Mouse (Mus musculus) forebrain, embryonic 13.5 days (tissue): ENCODE results near the gene Yars. TPM values are rescaled to one million over a fixed set of nuclear protein-coding genes. Genes with fewer than 3 reads are reported as not detected.

Experiments
- ATAC-seq: fragments of 200-750 bp; cut with Nextera tagmentation; 2 replicates; pipeline ENCODE4 v1.8.0; 2017
- H3K27ac ChIP-seq: fragments of 300-500 bp; sonication (generic); 2 replicates; pipeline ENCODE4 v1.5.1; 2015; ENCODE audit warnings: inconsistent platforms, mild to moderate bottlenecking, moderate library complexity
- H3K27me3 ChIP-seq: fragments of 300-500 bp; sonication (generic); 2 replicates; pipeline ENCODE4 v1.6.1; 2015; ENCODE audit warnings: mild to moderate bottlenecking, inconsistent platforms
- H3K36me3 ChIP-seq: fragments of 300-500 bp; sonication (generic); 2 replicates; pipeline ENCODE4 v1.6.1; 2015; ENCODE audit warnings: mild to moderate bottlenecking, inconsistent platforms; ENCODE audit not compliant: poor library complexity, severe bottlenecking
- H3K4me1 ChIP-seq: fragments of 300-500 bp; sonication (generic); 2 replicates; pipeline ENCODE4 v1.6.1; 2015; ENCODE audit warnings: inconsistent platforms
- H3K4me2 ChIP-seq: fragments of 300-500 bp; sonication (generic); 2 replicates; pipeline ENCODE4 v1.6.1; 2015; ENCODE audit warnings: inconsistent platforms, mild to moderate bottlenecking, moderate library complexity
- H3K4me3 ChIP-seq: fragments of 300-500 bp; sonication (generic); 2 replicates; pipeline ENCODE4 v1.5.1; 2015; ENCODE audit warnings: mild to moderate bottlenecking, inconsistent platforms
- H3K9ac ChIP-seq: fragments of 300-500 bp; sonication (generic); 2 replicates; pipeline ENCODE4 v1.6.1; 2015; ENCODE audit warnings: mild to moderate bottlenecking, inconsistent platforms
- H3K9me3 ChIP-seq: fragments of 300-500 bp; sonication (generic); replicated peaks from 2 replicates; pipeline ENCODE4 v1.6.1; 2016; ENCODE audit warnings: inconsistent platforms
- WGBS: fragments of 180-500 bp; shearing (Covaris S2); methylation state at CpG from one replicate; pipeline ENCODE4 v1.1.7; 2015; 5-methylcytosine and 5-hydroxymethylcytosine counted together
- polyA plus RNA-seq: library from polyadenylated mRNA; unstranded; fragments of >200 nt; fragmentation: Nextera tagmentation; extraction: Ambion mirVana; gene quantifications from 2 replicates; pipeline ENCODE4 v1.2.1, GENCODE M21; 2015

Gene Yars
- polyA plus RNA-seq, 1 experiment from 2014 or later = 100 TPM

GRCm38 (mm10) chr4:129149321-129149720, 40.2 kb upstream of the Yars start:
- H3K4me2 ChIP-seq = no peak overlapping the region
- no peak overlapping the region for H3K4me3 ChIP-seq
- no peaks in the 10 kb centered on the region for H3K27me3 ChIP-seq
- peaks cover 56% of the 10 kb centered on the region for H3K36me3 ChIP-seq
- no peak overlapping the region for H3K9ac ChIP-seq
- ATAC-seq = no peak
- WGBS = 74% methylated on average over 1 of the region's 1 CpGs
- peaks cover 22% of the 10 kb centered on the region for H3K4me1 ChIP-seq
- no peak overlapping the region for H3K27ac ChIP-seq
- H3K9me3 ChIP-seq = no peaks in the 10 kb centered on the region

GRCm38 (mm10) chr4:129151276-129151811, 38.2 kb upstream of the Yars start:
- H3K9ac ChIP-seq = no peak overlapping the region
- H3K27me3 ChIP-seq = no peaks in the 10 kb centered on the region
- H3K4me1 ChIP-seq = peaks cover 9% of the 10 kb centered on the region
- H3K9me3 ChIP-seq = no peaks in the 10 kb centered on the region
- H3K4me3 ChIP-seq = no peak overlapping the region
- H3K36me3 ChIP-seq = peaks cover 73% of the 10 kb centered on the region
- no peak overlapping the region for H3K4me2 ChIP-seq
- WGBS = 91% methylated on average over 4 of the region's 4 CpGs
- ATAC-seq = no peak
- H3K27ac ChIP-seq = no peak overlapping the region

- Histone ChIP-seq H3K27me3 (no peaks in the 10 kb centered on the region), H3K9ac (no peak overlapping the region), H3K4me1 (no peaks in the 10 kb centered on the region), H3K4me2 (no peak overlapping the region), H3K4me3 (no peak overlapping the region), H3K27ac (no peak overlapping the region), H3K9me3 (no peaks in the 10 kb centered on the region), H3K36me3 (peaks cover 54% of the 10 kb centered on the region)
- WGBS = 88% methylated on average over 5 of the region's 5 CpGs
- no peak for ATAC-seq
Observed at GRCm38 (mm10) chr4:129157541-129157940, 32.0 kb upstream of the Yars start.

GRCm38 (mm10) chr4:129158549-129158948, 31.0 kb upstream of the Yars start:
- no peaks in the 10 kb centered on the region for H3K27me3 ChIP-seq
- no peak for ATAC-seq
- no peak overlapping the region for H3K9ac ChIP-seq
- no peaks in the 10 kb centered on the region for H3K9me3 ChIP-seq
- peaks cover 46% of the 10 kb centered on the region for H3K36me3 ChIP-seq
- WGBS = 75% methylated on average over 3 of the region's 3 CpGs
- no peak overlapping the region for H3K4me3 ChIP-seq
- H3K27ac ChIP-seq = no peak overlapping the region
- no peak overlapping the region for H3K4me2 ChIP-seq
- no peaks in the 10 kb centered on the region for H3K4me1 ChIP-seq

GRCm38 (mm10) chr4:129161076-129161475, 28.5 kb upstream of the Yars start:
- Histone ChIP-seq H3K27ac (no peak overlapping the region), H3K4me1 (no peaks in the 10 kb centered on the region), H3K9ac (no peak overlapping the region), H3K9me3 (no peaks in the 10 kb centered on the region), H3K27me3 (no peaks in the 10 kb centered on the region), H3K4me3 (no peak overlapping the region), H3K4me2 (no peak overlapping the region), H3K36me3 (peaks cover 38% of the 10 kb centered on the region)
- WGBS = 97% methylated on average over 1 of the region's 1 CpGs
- ATAC-seq = no peak

- WGBS = 72% methylated on average over 4 of the region's 4 CpGs
Observed at GRCm38 (mm10) chr4:129161581-129162255, 27.8 kb upstream of the Yars start.

GRCm38 (mm10) chr4:129172529-129172928, 17.0 kb upstream of the Yars start:
- 57% methylated on average over 1 of the region's 1 CpGs for WGBS
- no peak overlapping the region for H3K4me2 ChIP-seq

More at GRCm38 (mm10) chr4:129161581-129162255, 27.8 kb upstream of the Yars start:
- no peaks in the 10 kb centered on the region for H3K4me1 ChIP-seq
- no peaks in the 10 kb centered on the region for H3K9me3 ChIP-seq
- H3K27ac ChIP-seq = no peak overlapping the region
- no peak overlapping the region for H3K9ac ChIP-seq
- no peak overlapping the region for H3K4me2 ChIP-seq
- H3K27me3 ChIP-seq = no peaks in the 10 kb centered on the region
- H3K36me3 ChIP-seq = peaks cover 36% of the 10 kb centered on the region
- H3K4me3 ChIP-seq = no peak overlapping the region
- ATAC-seq = no peak

GRCm38 (mm10) chr4:129179560-129179959, 10.0 kb upstream of the Yars start:
- H3K4me2 ChIP-seq = no peak overlapping the region
- peaks cover 53% of the 10 kb centered on the region for H3K36me3 ChIP-seq
- no peaks in the 10 kb centered on the region for H3K4me1 ChIP-seq
- no peak for ATAC-seq
- no peak overlapping the region for H3K9ac ChIP-seq
- H3K4me3 ChIP-seq = no peak overlapping the region
- H3K27ac ChIP-seq = no peak overlapping the region
- H3K9me3 ChIP-seq = no peaks in the 10 kb centered on the region
- H3K27me3 ChIP-seq = no peaks in the 10 kb centered on the region
- WGBS = 44% methylated on average over 1 of the region's 1 CpGs

More at GRCm38 (mm10) chr4:129172529-129172928, 17.0 kb upstream of the Yars start:
- no peak overlapping the region for H3K27ac ChIP-seq
- no peaks in the 10 kb centered on the region for H3K4me1 ChIP-seq
- no peaks in the 10 kb centered on the region for H3K27me3 ChIP-seq
- no peaks in the 10 kb centered on the region for H3K9me3 ChIP-seq
- H3K4me3 ChIP-seq = no peak overlapping the region
- peaks cover 58% of the 10 kb centered on the region for H3K36me3 ChIP-seq
- H3K9ac ChIP-seq = no peak overlapping the region
- no peak for ATAC-seq

- ATAC-seq = no peak
- Histone ChIP-seq H3K36me3 (0 out of 2 replicates have a peak, but pooled peaks cover 4% of the 10 kb centered on the region), H3K4me3 (peak overlapping the region; percentile 80), H3K27me3 (no peaks in the 10 kb centered on the region), H3K9me3 (no peaks in the 10 kb centered on the region), H3K9ac (peak overlapping the region; percentile 84), H3K4me2 (peak overlapping the region; percentile 74), H3K27ac (peak overlapping the region; percentile 87), H3K4me1 (peaks cover 27% of the 10 kb centered on the region)
- WGBS = 35% methylated on average over 5 of the region's 5 CpGs
Observed at GRCm38 (mm10) chr4:129188041-129188659, 1.4 kb upstream of the Yars start.

- peak overlapping the region; percentile 87 for H3K27ac ChIP-seq
- ATAC-seq = peak; percentile 44
- H3K4me1 ChIP-seq = peaks cover 27% of the 10 kb centered on the region
- 0% methylated on average over 56 of the region's 74 CpGs for WGBS
- peak overlapping the region; percentile 84 for H3K9ac ChIP-seq
- no peaks in the 10 kb centered on the region for H3K27me3 ChIP-seq
- H3K4me2 ChIP-seq = peak overlapping the region; percentile 74
- no peaks in the 10 kb centered on the region for H3K9me3 ChIP-seq
- H3K4me3 ChIP-seq = peak overlapping the region; percentile 80
- H3K36me3 ChIP-seq = peaks cover 9% of the 10 kb centered on the region
Observed at GRCm38 (mm10) chr4:129188803-129189541, 588 bp upstream of the Yars start.

- WGBS = 4% methylated on average over 12 of the region's 12 CpGs
- Histone ChIP-seq H3K4me1 (peaks cover 27% of the 10 kb centered on the region), H3K36me3 (peaks cover 16% of the 10 kb centered on the region), H3K4me3 (peak overlapping the region; percentile 80), H3K4me2 (peak overlapping the region; percentile 92), H3K27me3 (no peaks in the 10 kb centered on the region), H3K9ac (peak overlapping the region; percentile 85), H3K27ac (0 out of 2 replicates have a peak overlapping the region, but pooled peaks have one; percentile 87), H3K9me3 (no peaks in the 10 kb centered on the region)
- ATAC-seq = 0 out of 2 replicates have a peak, but pooled peaks have one; percentile 13
Observed at GRCm38 (mm10) chr4:129190538-129190937, 978 bp downstream of the Yars start.

GRCm38 (mm10) chr4:129191691-129192090, 2.1 kb downstream of the Yars start:
- peak overlapping the region; percentile 92 for H3K4me2 ChIP-seq
- 0 out of 2 replicates have a peak overlapping the region, but pooled peaks have one; percentile 80 for H3K4me3 ChIP-seq
- peak overlapping the region; percentile 85; the same call in 1 of the 2 replicates for H3K9ac ChIP-seq

More at GRCm38 (mm10) chr4:129191691-129192090, 2.1 kb downstream of the Yars start:
- H3K27ac ChIP-seq = no peak overlapping the region
- H3K27me3 ChIP-seq = no peaks in the 10 kb centered on the region
- peaks cover 27% of the 10 kb centered on the region for H3K4me1 ChIP-seq
- no peak for ATAC-seq
- 85% methylated on average over 5 of the region's 5 CpGs for WGBS
- H3K9me3 ChIP-seq = no peaks in the 10 kb centered on the region
- H3K36me3 ChIP-seq = peaks cover 26% of the 10 kb centered on the region
